Mouse (Mus musculus) myocyte (in vitro differentiated cells): ENCODE results near the gene Jup. TPM values are rescaled to one million over a fixed set of nuclear protein-coding genes. Genes with fewer than 3 reads are reported as not detected.

Experiments
- H3K27me3 ChIP-seq: one replicate; pipeline ENCODE4 v1.6.1; 2011; ENCODE audit not compliant: control insufficient read depth, insufficient read depth, insufficient read length
- H3K36me3 ChIP-seq: one replicate; pipeline ENCODE4 v1.6.1; 2011; ENCODE audit not compliant: control insufficient read depth, insufficient read depth
- H3K4me2 ChIP-seq: one replicate; pipeline ENCODE4 v1.6.1; 2011; ENCODE audit warnings: low read depth, control low read depth
- H3K4me3 ChIP-seq: one replicate; pipeline ENCODE4 v1.5.1; 2011; ENCODE audit warnings: mild to moderate bottlenecking, control low read depth, moderate library complexity
- H3K79me2 ChIP-seq: one replicate; pipeline ENCODE4 v1.6.1; 2011; ENCODE audit not compliant: control insufficient read depth, insufficient read depth
- H3ac ChIP-seq: one replicate; pipeline ENCODE4 v1.6.1; 2011; ENCODE audit not compliant: control insufficient read depth, insufficient read length
- CEBPB ChIP-seq: IDR thresholded peaks from 2 replicates; pipeline ENCODE4 v1.6.1; 2011; ENCODE audit warnings: mild to moderate bottlenecking, moderate library complexity; ENCODE audit not compliant: poor library complexity, insufficient read depth, severe bottlenecking
- E2F4 ChIP-seq: IDR thresholded peaks from one replicate; pipeline ENCODE4 v1.6.1; 2011; ENCODE audit warnings: mild to moderate bottlenecking, control low read depth, moderate library complexity; ENCODE audit not compliant: insufficient read depth
- MAX ChIP-seq: IDR thresholded peaks from one replicate; pipeline ENCODE4 v1.6.1; 2011; ENCODE audit warnings: low read depth, mild to moderate bottlenecking, control low read depth
- MYOD1 ChIP-seq, 3 experiments: IDR thresholded peaks; one replicate each; pipeline ENCODE4 v1.6.1; 2011; ENCODE audit warnings: control low read depth in 2 of 3, low read depth in 2 of 3, mild to moderate bottlenecking in 2 of 3, moderate library complexity in 1 of 3; ENCODE audit not compliant: insufficient read length in 2 of 3, control insufficient read depth in 1 of 3
- MYOG ChIP-seq, 3 experiments: IDR thresholded peaks; one replicate each; pipeline ENCODE4 v1.6.1; 2011; ENCODE audit warnings: control low read depth in 2 of 3, low read depth in 2 of 3, mild to moderate bottlenecking in 2 of 3; ENCODE audit not compliant: insufficient read length in 2 of 3, control insufficient read depth in 1 of 3, insufficient read depth in 1 of 3
- POLR2A ChIP-seq: IDR thresholded peaks from one replicate; pipeline ENCODE4 v1.6.1; 2011; ENCODE audit warnings: low read depth, mild to moderate bottlenecking, control low read depth, moderate library complexity; ENCODE audit not compliant: insufficient read length
- POLR2AphosphoS2 ChIP-seq: IDR thresholded peaks from one replicate; pipeline ENCODE4 v1.6.1; 2011; ENCODE audit warnings: low read depth, control low read depth; ENCODE audit not compliant: insufficient read length
- REST ChIP-seq: IDR thresholded peaks from one replicate; pipeline ENCODE4 v1.6.1; 2011; ENCODE audit warnings: mild to moderate bottlenecking, control low read depth, moderate library complexity; ENCODE audit not compliant: insufficient read depth, insufficient read length
- SRF ChIP-seq: IDR thresholded peaks from one replicate; pipeline ENCODE4 v1.6.1; 2011; ENCODE audit warnings: low read depth; ENCODE audit not compliant: control insufficient read depth, insufficient read length
- TCF12 ChIP-seq: IDR thresholded peaks from one replicate; pipeline ENCODE4 v1.6.1; 2011; ENCODE audit warnings: mild to moderate bottlenecking, control low read depth; ENCODE audit not compliant: poor library complexity, insufficient read depth, severe bottlenecking
- TCF3 ChIP-seq: IDR thresholded peaks from one replicate; pipeline ENCODE4 v1.6.1; 2011; ENCODE audit warnings: low read depth, control low read depth; ENCODE audit not compliant: insufficient read length
- USF1 ChIP-seq: IDR thresholded peaks from one replicate; pipeline ENCODE4 v1.6.1; 2011; ENCODE audit warnings: low read depth, mild to moderate bottlenecking, control low read depth, moderate library complexity
- polyA plus RNA-seq: library from polyadenylated mRNA; unstranded; fragments of >200 nt; fragmentation: generic; extraction: Trizol; gene quantifications from one replicate; pipeline ENCODE4 v1.2.1, GENCODE M21; 2012; ENCODE audit warnings: missing spikeins

The Jup gene
- polyA plus RNA-seq, 1 experiment, result 161 TPM

- peaks cover 14% of the 10 kb centered on the region for H3K36me3 ChIP-seq
- TF ChIP-seq TCF12 (no peak), MAX (no peak), SRF (no peak), POLR2AphosphoS2 (no peak), E2F4 (no peak), CEBPB (no peak), USF1 (no peak)
- H3ac ChIP-seq, result no peak overlapping the region
- H3K4me2 ChIP-seq, result no peak overlapping the region
- no peak overlapping the region for H3K4me3 ChIP-seq
- peaks cover 19% of the 10 kb centered on the region for H3K79me2 ChIP-seq
- no peaks in the 10 kb centered on the region for H3K27me3 ChIP-seq
Observed at GRCm38 (mm10) chr11:100408076-100408834, 10.7 kb upstream of the Jup start.

- Histone ChIP-seq H3K4me3 (no peak overlapping the region), H3K79me2 (peaks cover 8% of the 10 kb centered on the region), H3ac (no peak overlapping the region), H3K36me3 (peaks cover 14% of the 10 kb centered on the region), H3K4me2 (no peak overlapping the region), H3K27me3 (no peaks in the 10 kb centered on the region)
- TF ChIP-seq USF1, result no peak
- TF ChIP-seq POLR2AphosphoS2, result peak; percentile 74
Observed at GRCm38 (mm10) chr11:100406995-100407705, 9.6 kb upstream of the Jup start.

GRCm38 (mm10) chr11:100406273-100406672 lies 8.7 kb upstream of the Jup start:
- H3K79me2 ChIP-seq, result peaks cover 8% of the 10 kb centered on the region
- peaks cover 14% of the 10 kb centered on the region for H3K36me3 ChIP-seq
- H3ac ChIP-seq, result no peak overlapping the region
- no peak overlapping the region for H3K4me2 ChIP-seq
- no peak overlapping the region for H3K4me3 ChIP-seq
- no peaks in the 10 kb centered on the region for H3K27me3 ChIP-seq
- no peak for TF ChIP-seq POLR2A
- TF ChIP-seq TCF3, result no peak
- TF ChIP-seq MYOG (IDR thresholded peaks at IDR 0.05; ENCODE audit: control insufficient read depth in 1 of 3, insufficient read depth in 1 of 3, insufficient read length in 2 of 3, low read depth in 2 of 3), result no peak
- TF ChIP-seq USF1, result no peak
- TF ChIP-seq POLR2AphosphoS2, result peak; percentile 87

GRCm38 (mm10) chr11:100404456-100405074 lies 7.0 kb upstream of the Jup start:
- Histone ChIP-seq H3K36me3 (no peaks in the 10 kb centered on the region), H3K4me3 (no peak overlapping the region)
- TF ChIP-seq POLR2AphosphoS2 (no peak), MYOG (IDR thresholded peaks at IDR 0.05; ENCODE audit: control insufficient read depth in 1 of 3, insufficient read depth in 1 of 3, insufficient read length in 2 of 3, low read depth in 2 of 3) (no peak)

GRCm38 (mm10) chr11:100403445-100404134 lies 6.0 kb upstream of the Jup start:
- no peak overlapping the region for H3ac ChIP-seq
- no peak for TF ChIP-seq USF1
- TF ChIP-seq TCF3, result no peak
- no peak for TF ChIP-seq MAX
- no peak for TF ChIP-seq POLR2AphosphoS2
- no peak for TF ChIP-seq E2F4
- TF ChIP-seq SRF, result no peak
- no peak for TF ChIP-seq POLR2A
- TF ChIP-seq MYOD1 (IDR thresholded peaks at IDR 0.05; ENCODE audit: control insufficient read depth in 1 of 3, insufficient read length in 2 of 3, low read depth in 2 of 3), result no peak
- no peak for TF ChIP-seq MYOG (IDR thresholded peaks at IDR 0.05; ENCODE audit: control insufficient read depth in 1 of 3, insufficient read depth in 1 of 3, insufficient read length in 2 of 3, low read depth in 2 of 3)
- TF ChIP-seq CEBPB, result no peak
- TF ChIP-seq REST, result no peak
- TF ChIP-seq TCF12, result no peak

More at GRCm38 (mm10) chr11:100404456-100405074, 7.0 kb upstream of the Jup start:
- no peaks in the 10 kb centered on the region for H3K27me3 ChIP-seq
- no peak overlapping the region for H3K4me2 ChIP-seq
- no peak overlapping the region for H3ac ChIP-seq
- no peaks in the 10 kb centered on the region for H3K79me2 ChIP-seq

More at GRCm38 (mm10) chr11:100403445-100404134, 6.0 kb upstream of the Jup start:
- H3K4me2 ChIP-seq, result no peak overlapping the region
- H3K79me2 ChIP-seq, result no peaks in the 10 kb centered on the region
- H3K36me3 ChIP-seq, result no peaks in the 10 kb centered on the region
- H3K27me3 ChIP-seq, result no peaks in the 10 kb centered on the region
- H3K4me3 ChIP-seq, result no peak overlapping the region
